Mouse (Mus musculus) heart, postnatal 0 days (tissue): ENCODE measurements around the gene Lpin1.

ENCODE experiments used
- CTCF ChIP-seq: IDR thresholded peaks from 2 replicates; pipeline ENCODE4 v1.5.1; 2016; ENCODE audit warnings: antibody characterized with exemption, control low read depth, low read depth
- EP300 ChIP-seq: IDR thresholded peaks from 2 replicates; pipeline ENCODE4 v1.6.1; 2016; ENCODE audit warnings: antibody characterized with exemption, low read depth

GRCm38 (mm10) chr12:16639078-16639771 lies 28.5 kb upstream of the Lpin1 start:
- peak; percentile 41 for TF ChIP-seq CTCF
- TF ChIP-seq EP300 = no peak; the same call in 1 of the 2 replicates
